Mouse (Mus musculus): ENCODE data around the gene Gm8926.
"Not testable (repeated sequence)": the region's sequence is repeated elsewhere in the genome, so short reads cannot be mapped to it uniquely, and the experiment has no call there.

Gm8926 gene

DNA sequence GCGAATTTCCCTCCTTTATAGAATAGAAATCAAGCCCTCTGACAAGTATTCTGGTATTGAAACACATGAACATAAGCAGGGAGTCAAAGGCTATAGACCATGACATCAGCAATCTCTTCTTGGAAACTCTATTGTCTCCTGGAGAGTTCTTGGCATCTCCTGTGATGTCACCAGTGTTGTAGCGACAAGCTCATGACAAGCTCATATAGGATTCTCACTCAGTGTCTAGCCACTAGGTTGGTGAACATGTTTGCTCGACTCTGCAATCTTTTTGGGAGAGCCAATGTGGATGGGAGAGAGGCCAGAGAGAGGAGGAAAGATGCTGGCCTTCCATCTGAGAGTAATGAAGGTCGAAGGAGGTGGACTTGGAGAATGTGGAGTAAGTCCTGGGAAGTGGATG lies at the start of gene Gm8926:
Gene Gm8926, plus strand, starts transcription at position 301 of the 400 bp plus-strand sequence.
- DNase-seq (ENCODE audit: low spot score in 2 of 2) = not testable (repeated sequence)

Measured in right cerebral cortex, postnatal 36 days (tissue).